Mouse (Mus musculus) cortical plate, adult 2 months (tissue): Measurements from ENCODE around the gene Cxcr4.

Source experiments
- CTCF ChIP-seq: fragments of 200-500 bp; IDR thresholded peaks from 2 replicates; pipeline ENCODE4 v1.5.1; 2011; ENCODE audit warnings: mild to moderate bottlenecking, control low read depth, low read length; ENCODE audit not compliant: insufficient read depth; ENCODE audit errors: extremely low read depth
- POLR2A ChIP-seq: fragments of 200-500 bp; IDR thresholded peaks from 2 replicates; pipeline ENCODE4 v1.6.1; 2011; ENCODE audit warnings: mild to moderate bottlenecking, low read length, control low read depth; ENCODE audit not compliant: insufficient read depth; ENCODE audit errors: extremely low read depth

DNA sequence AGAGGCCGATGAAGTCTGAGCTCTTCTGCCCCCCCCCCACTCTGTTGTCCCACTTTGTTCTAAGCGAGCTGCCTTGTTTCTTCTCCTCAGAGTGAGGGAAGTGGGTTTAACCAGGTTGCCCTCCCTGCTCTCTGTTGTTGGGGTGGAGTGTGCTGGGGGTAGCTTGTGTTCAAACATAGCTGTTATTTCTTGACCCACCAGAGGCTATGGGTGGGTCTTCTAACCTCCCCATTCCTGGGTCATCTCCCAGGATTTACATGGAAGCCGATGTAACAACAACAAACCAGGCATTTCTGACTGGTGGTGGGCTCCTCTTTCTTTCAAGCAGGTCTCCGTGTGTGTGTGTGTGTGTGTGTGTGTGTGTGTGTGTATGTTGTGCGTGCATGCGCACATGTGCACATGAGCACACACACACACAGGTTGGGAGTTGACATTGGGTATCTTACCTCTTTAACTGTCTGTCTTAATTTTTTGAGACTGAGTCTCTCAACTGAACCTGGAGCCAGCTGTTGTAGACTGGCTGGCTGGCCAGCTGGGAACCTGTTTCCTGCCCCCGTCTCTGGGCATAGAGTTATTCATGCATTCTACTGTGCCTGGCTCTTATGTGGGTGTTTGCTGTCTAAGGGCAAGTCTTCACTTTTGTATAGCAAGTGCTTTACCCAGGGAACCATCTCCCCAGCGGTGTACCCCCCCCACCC, 10.7 kb upstream of the Cxcr4 start:
- TF ChIP-seq CTCF: no peak
- TF ChIP-seq POLR2A: no peak
